Mouse (Mus musculus): ENCODE data around the gene Ang. TPM values are rescaled to one million over a fixed set of nuclear protein-coding genes. Genes with fewer than 3 reads are reported as not detected.

Ang gene
- total and polyA plus RNA-seq, 2 experiments from 2014 or later, result 4.0 to 4.9 TPM

DNA sequence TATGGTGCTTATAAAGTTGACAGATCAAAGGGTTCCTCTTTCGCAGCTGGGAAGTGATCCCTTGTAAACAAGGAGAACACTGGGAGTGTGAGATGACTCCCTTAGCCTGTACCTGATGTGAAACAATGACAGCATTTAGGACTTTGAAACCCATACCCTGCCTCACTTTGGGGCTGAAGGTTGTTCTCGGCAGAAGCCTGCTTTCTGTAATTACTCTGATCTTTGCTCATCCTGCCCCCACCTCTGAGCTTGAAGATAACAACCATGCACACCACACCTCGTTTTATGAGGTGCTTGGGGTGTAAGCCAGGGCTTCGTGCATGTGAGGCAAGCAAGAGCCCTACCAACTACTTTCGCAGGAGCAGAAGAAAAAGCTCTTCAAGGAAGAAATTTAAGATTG is 58.2 kb downstream of the Ang start:
- 73% methylated on average over 5 of the region's 5 CpGs for WGBS
- no peak for ATAC-seq

DNA sequence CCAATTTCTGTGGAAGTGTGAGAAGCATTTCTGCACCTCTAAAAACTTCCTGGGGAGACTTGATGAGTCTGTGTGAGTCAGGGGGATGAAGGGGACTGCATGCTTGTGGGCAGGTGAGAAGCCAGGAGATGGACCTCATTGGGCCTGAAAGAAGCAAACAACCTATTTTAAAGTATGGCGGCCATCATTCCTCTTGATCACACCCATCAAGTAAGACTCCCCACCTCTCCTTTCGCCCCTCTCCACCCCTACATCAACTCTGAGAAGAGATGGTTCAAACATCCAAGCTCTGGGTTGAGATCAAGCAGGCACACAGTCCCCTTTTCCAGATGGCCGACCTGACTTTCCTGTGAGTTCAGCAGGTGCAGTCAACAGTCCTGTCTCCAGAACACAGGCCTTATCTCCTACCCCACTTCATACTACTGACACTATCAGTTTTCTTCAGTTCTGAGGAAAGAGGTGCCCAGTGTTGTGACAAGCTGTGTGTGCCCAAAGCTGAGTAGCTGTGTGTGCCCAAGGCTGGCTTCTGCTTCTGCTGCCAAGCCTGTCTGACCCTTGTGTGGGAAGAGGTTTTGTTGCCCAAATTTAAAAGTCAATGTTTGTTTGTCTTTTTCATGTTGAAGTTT is 59.4 kb downstream of the Ang start:
- no peak overlapping the region for H3K9ac ChIP-seq
- no peak for DNase-seq
- no peaks in the 10 kb centered on the region for H3K27me3 ChIP-seq (ENCODE audit: insufficient read depth, low read length)
- no peak overlapping the region for H3K27ac ChIP-seq (ENCODE audit: low read depth, low read length)
- WGBS, result 91% methylated on average over 3 of the region's 3 CpGs
- no peaks in the 10 kb centered on the region for H3K4me1 ChIP-seq (ENCODE audit: insufficient read depth)
- H3K4me2 ChIP-seq (ENCODE audit: low read depth), result no peak overlapping the region
- no peak for ATAC-seq
- H3K4me3 ChIP-seq (ENCODE audit: low read depth, low read length), result no peak overlapping the region
- no peaks in the 10 kb centered on the region for H3K9me3 ChIP-seq (ENCODE audit: low read length)
- H3K36me3 ChIP-seq (ENCODE audit: insufficient read depth), result no peaks in the 10 kb centered on the region
- TF ChIP-seq CTCF (IDR thresholded peaks at IDR 0.05; ENCODE audit: low read depth), result no peak

More for the DNA sequence above, 58.2 kb downstream of the Ang start:
- H3K9me3 ChIP-seq (ENCODE audit: low read length), result no peaks in the 10 kb centered on the region
- H3K4me1 ChIP-seq (ENCODE audit: insufficient read depth), result no peaks in the 10 kb centered on the region
- DNase-seq, result no peak
- no peak overlapping the region for H3K4me3 ChIP-seq (ENCODE audit: low read depth, low read length)
- H3K9ac ChIP-seq, result no peak overlapping the region
- H3K27me3 ChIP-seq (ENCODE audit: insufficient read depth, low read length), result no peaks in the 10 kb centered on the region
- no peaks in the 10 kb centered on the region for H3K36me3 ChIP-seq (ENCODE audit: insufficient read depth)
- H3K27ac ChIP-seq (ENCODE audit: low read depth, low read length), result no peak overlapping the region
- no peak for TF ChIP-seq CTCF (IDR thresholded peaks at IDR 0.05; ENCODE audit: low read depth)
- no peak overlapping the region for H3K4me2 ChIP-seq (ENCODE audit: low read depth)

Other genes with a start within 250 kb of the Ang start
- gene Tep1, start 220.6 kb upstream of the Ang start, total RNA-seq (2014; rRNA removed), result 2.4 and 2.5 TPM in 2 replicates
- 1.1 and 1.2 TPM in 2 replicates for gene Tep1, start 220.6 kb upstream of the Ang start, polyA plus RNA-seq (2015; fragmentation: Nextera tagmentation; extraction: Ambion mirVana)
- 1.1 and 2.8 TPM in 2 replicates for gene Klhl33, start 193.6 kb upstream of the Ang start, total RNA-seq (2014; rRNA removed)
- 0.70 and 0.80 TPM in 2 replicates for gene Klhl33, start 193.6 kb upstream of the Ang start, polyA plus RNA-seq (2015; fragmentation: Nextera tagmentation; extraction: Ambion mirVana)
- 75.2 and 102 TPM in 2 replicates for gene Osgep, start 166.3 kb upstream of the Ang start, total RNA-seq (2014; rRNA removed)
- gene Osgep, start 166.3 kb upstream of the Ang start, polyA plus RNA-seq (2015; fragmentation: Nextera tagmentation; extraction: Ambion mirVana), result 79.1 and 87.6 TPM in 2 replicates
- gene Apex1, start 166.2 kb upstream of the Ang start, total RNA-seq (2014; rRNA removed), result 134 and 150 TPM in 2 replicates
- 193 and 233 TPM in 2 replicates for gene Apex1, start 166.2 kb upstream of the Ang start, polyA plus RNA-seq (2015; fragmentation: Nextera tagmentation; extraction: Ambion mirVana)
- 54.8 and 61.9 TPM in 2 replicates for gene Pip4p1, start 160.3 kb upstream of the Ang start, total RNA-seq (2014; rRNA removed)
- gene Pip4p1, start 160.3 kb upstream of the Ang start, polyA plus RNA-seq (2015; fragmentation: Nextera tagmentation; extraction: Ambion mirVana), result 97.2 and 103 TPM in 2 replicates
- 16.7 and 20.0 TPM in 2 replicates for gene Pnp, start 160.1 kb upstream of the Ang start, total RNA-seq (2014; rRNA removed)
- 11.3 and 13.1 TPM in 2 replicates for gene Pnp, start 160.1 kb upstream of the Ang start, polyA plus RNA-seq (2015; fragmentation: Nextera tagmentation; extraction: Ambion mirVana)
- 13.1 and 19.0 TPM in 2 replicates for gene Gm49342, start 146.6 kb upstream of the Ang start, total RNA-seq (2014; rRNA removed)
- not detected in 2 replicates for gene Gm49342, start 146.6 kb upstream of the Ang start, polyA plus RNA-seq (2015; fragmentation: Nextera tagmentation; extraction: Ambion mirVana)
- gene Pnp2, start 135.2 kb upstream of the Ang start, total RNA-seq (2014; rRNA removed), result 1.00 and 1.7 TPM in 2 replicates
- gene Pnp2, start 135.2 kb upstream of the Ang start, polyA plus RNA-seq (2015; fragmentation: Nextera tagmentation; extraction: Ambion mirVana), result 0.78 and 1.6 TPM in 2 replicates
- gene Rnase10, start 83.4 kb upstream of the Ang start, total RNA-seq (2014; rRNA removed), result not detected in 2 replicates
- gene Rnase10, start 83.4 kb upstream of the Ang start, polyA plus RNA-seq (2015; fragmentation: Nextera tagmentation; extraction: Ambion mirVana), result not detected in 2 replicates
- gene Rnase9, start 49.3 kb upstream of the Ang start, total RNA-seq (2014; rRNA removed), result not detected in 2 replicates
- gene Rnase9, start 49.3 kb upstream of the Ang start, polyA plus RNA-seq (2015; fragmentation: Nextera tagmentation; extraction: Ambion mirVana), result not detected in 2 replicates
- not detected in 2 replicates for gene Rnase11, start 41.0 kb upstream of the Ang start, total RNA-seq (2014; rRNA removed)
- gene Rnase11, start 41.0 kb upstream of the Ang start, polyA plus RNA-seq (2015; fragmentation: Nextera tagmentation; extraction: Ambion mirVana), result not detected in 2 replicates
- gene Rnase12, start 33.5 kb upstream of the Ang start, total RNA-seq (2014; rRNA removed), result not detected in 2 replicates
- 0.38 TPM in 1 of 2 replicates, not detected in the other for gene Rnase12, start 33.5 kb upstream of the Ang start, polyA plus RNA-seq (2015; fragmentation: Nextera tagmentation; extraction: Ambion mirVana)
- not detected in 2 replicates for gene Olfr750, start 16.7 kb upstream of the Ang start, total RNA-seq (2014; rRNA removed)
- 0.08 TPM in 1 of 2 replicates, not detected in the other for gene Olfr750, start 16.7 kb upstream of the Ang start, polyA plus RNA-seq (2015; fragmentation: Nextera tagmentation; extraction: Ambion mirVana)
- gene Rnase4, start 73 bp upstream of the Ang start, total RNA-seq (2014; rRNA removed), result 23.2 and 27.7 TPM in 2 replicates
- 15.8 and 16.3 TPM in 2 replicates for gene Rnase4, start 73 bp upstream of the Ang start, polyA plus RNA-seq (2015; fragmentation: Nextera tagmentation; extraction: Ambion mirVana)
- gene Eddm3b, start 23.3 kb downstream of the Ang start, total RNA-seq (2014; rRNA removed), result 0.15 TPM in 1 of 2 replicates, not detected in the other
- 0.22 TPM in 1 of 2 replicates, not detected in the other for gene Eddm3b, start 23.3 kb downstream of the Ang start, polyA plus RNA-seq (2015; fragmentation: Nextera tagmentation; extraction: Ambion mirVana)
- gene Rnase6, start 32.8 kb downstream of the Ang start, total RNA-seq (2014; rRNA removed), result 0.77 and 2.7 TPM in 2 replicates
- gene Rnase6, start 32.8 kb downstream of the Ang start, polyA plus RNA-seq (2015; fragmentation: Nextera tagmentation; extraction: Ambion mirVana), result 1.3 and 1.4 TPM in 2 replicates
- not detected in 2 replicates for gene Rnase1, start 55.6 kb downstream of the Ang start, total RNA-seq (2014; rRNA removed)
- gene Rnase1, start 55.6 kb downstream of the Ang start, polyA plus RNA-seq (2015; fragmentation: Nextera tagmentation; extraction: Ambion mirVana), result 0.21 TPM in 1 of 2 replicates, not detected in the other
- gene Rnase2b, start 71.1 kb downstream of the Ang start, total RNA-seq (2014; rRNA removed), result not detected in 2 replicates
- gene Rnase2b, start 71.1 kb downstream of the Ang start, polyA plus RNA-seq (2015; fragmentation: Nextera tagmentation; extraction: Ambion mirVana), result not detected in 2 replicates
- not detected in 2 replicates for gene Ang2, start 108.0 kb downstream of the Ang start, total RNA-seq (2014; rRNA removed)
- gene Ang2, start 108.0 kb downstream of the Ang start, polyA plus RNA-seq (2015; fragmentation: Nextera tagmentation; extraction: Ambion mirVana), result not detected in 2 replicates
- gene Ear14, start 112.2 kb downstream of the Ang start, total RNA-seq (2014; rRNA removed), result not detected in 2 replicates
- gene Ear14, start 112.2 kb downstream of the Ang start, polyA plus RNA-seq (2015; fragmentation: Nextera tagmentation; extraction: Ambion mirVana), result not detected in 2 replicates
- gene Rnase2a, start 165.0 kb downstream of the Ang start, total RNA-seq (2014; rRNA removed), result not detected in 2 replicates
- not detected in 2 replicates for gene Rnase2a, start 165.0 kb downstream of the Ang start, polyA plus RNA-seq (2015; fragmentation: Nextera tagmentation; extraction: Ambion mirVana)